Mouse (Mus musculus) brain, embryonic 18.5 days (tissue): ENCODE measurements around the gene Taok2.

Experiments
- DNase-seq: peaks from one replicate; pipeline ENCODE4 v3.0.0-alpha.2; 2012; ENCODE audit warnings: low read depth, low spot score

Gene Taok2

DNA sequence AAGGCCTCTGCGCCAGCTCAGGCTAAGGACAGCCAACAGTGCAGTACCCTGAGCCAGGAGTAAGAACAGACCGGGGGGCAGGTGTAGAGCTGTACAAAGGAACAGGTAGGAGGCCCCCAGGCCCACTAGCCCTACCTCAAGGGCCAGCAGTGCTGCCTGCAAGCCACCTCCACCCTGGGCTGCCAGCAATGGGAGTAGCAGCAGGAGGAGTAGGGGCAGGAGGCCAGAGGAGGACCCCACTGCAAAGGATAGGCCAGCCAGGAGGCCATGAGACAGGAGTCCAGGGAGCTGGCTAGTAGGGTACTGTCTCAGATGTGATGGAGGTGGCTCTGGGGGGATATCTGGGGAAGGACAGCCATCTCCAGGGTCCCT is 14.0 kb downstream of the Taok2 start:
- no peak for DNase-seq

DNA sequence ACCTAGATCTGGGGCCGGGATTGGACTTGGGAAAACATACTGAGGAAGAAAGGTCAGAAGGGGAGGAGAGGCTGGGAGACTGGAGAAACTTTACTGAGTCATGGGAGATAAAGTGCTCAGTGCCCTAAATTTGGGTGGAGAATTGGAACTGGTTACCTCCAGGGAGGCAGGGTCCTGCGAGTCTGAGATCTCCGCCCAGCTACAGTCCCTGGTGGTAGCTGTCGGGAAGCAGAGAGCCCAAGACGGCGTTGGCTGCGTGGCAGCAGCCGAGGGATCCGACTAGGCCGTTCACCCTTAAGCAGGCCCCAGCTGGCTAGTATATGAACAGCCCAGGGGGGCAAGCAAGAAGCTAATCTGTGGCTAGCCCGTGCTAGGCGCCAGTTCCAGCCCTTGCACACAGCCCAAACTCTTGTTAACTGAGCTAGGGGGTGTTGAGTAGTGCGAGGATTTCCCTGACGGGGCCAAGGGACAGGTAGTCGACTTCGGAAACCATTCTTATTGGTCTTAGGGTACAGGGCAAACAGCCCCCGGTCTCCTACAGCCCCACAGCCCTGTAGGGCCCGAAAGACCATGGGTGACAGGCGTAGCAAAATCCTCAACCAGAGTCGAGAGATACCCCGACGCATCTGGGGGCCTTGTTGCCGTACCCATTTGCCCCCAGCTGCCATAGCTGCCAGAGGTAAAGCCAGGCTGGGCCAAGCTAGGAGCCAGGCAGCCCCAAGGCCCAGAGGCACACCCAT is 14.6 kb downstream of the Taok2 start:
- DNase-seq, result no peak

DNA sequence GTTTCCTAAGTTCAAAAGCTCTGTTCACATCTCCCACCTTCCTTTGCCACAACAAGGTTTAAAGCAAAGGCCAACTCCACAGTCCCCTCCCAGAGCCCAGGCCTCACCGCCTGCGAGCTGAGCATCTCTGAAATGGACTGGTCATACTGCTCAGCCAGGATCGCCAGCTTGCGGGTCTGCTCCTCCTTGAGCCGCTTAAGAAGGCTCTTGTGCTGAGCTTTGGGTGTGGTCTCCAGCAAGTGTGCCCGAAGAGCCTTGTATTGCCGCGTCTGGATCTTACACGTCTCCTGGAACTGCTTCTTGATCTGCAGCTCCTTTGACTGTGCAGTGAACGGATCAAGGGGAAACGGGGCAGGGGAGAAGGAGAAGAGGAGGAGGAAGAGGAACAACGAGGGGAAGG is 16.5 kb downstream of the Taok2 start:
- DNase-seq, result no peak

DNA sequence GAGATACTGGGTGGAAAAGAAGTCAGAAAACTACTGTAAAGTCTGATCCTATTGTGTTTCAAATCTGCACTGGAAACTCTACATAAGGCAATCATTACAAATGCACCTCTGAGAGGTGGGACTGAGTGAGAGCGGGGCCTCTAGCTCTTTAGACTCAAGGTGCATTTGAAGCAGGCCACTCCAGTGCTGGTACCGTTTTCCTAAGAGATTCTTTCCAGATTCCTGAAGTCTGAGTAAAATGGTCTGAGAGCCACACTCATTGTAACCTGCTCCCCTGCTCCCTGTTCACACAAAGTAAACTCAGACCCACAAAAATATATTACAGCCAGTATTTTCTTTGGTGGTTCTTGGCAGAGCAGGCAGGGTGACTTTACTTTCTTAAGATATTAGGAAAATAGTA is 17.0 kb downstream of the Taok2 start:
- DNase-seq, result no peak

DNA sequence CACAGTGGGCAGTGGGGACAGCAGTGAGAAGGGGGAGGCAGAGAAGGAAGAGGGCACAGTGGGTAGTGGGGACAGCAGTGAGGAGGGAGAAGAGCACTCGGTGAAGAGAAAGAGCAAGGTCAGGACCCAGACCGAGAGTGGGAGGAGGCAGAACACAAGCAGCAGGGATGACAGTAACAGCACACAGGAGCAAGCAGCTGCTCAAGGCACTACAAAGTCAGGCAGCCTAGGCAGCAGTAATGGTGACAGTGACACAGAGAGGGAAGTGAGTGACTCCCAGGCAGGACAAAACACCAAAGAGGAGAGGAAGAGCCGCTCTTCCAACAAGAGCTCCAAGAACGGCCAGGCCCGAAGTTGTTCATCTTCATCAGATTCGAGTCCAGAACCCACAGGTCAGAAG is 20.7 kb downstream of the Taok2 start:
- no peak for DNase-seq

DNA sequence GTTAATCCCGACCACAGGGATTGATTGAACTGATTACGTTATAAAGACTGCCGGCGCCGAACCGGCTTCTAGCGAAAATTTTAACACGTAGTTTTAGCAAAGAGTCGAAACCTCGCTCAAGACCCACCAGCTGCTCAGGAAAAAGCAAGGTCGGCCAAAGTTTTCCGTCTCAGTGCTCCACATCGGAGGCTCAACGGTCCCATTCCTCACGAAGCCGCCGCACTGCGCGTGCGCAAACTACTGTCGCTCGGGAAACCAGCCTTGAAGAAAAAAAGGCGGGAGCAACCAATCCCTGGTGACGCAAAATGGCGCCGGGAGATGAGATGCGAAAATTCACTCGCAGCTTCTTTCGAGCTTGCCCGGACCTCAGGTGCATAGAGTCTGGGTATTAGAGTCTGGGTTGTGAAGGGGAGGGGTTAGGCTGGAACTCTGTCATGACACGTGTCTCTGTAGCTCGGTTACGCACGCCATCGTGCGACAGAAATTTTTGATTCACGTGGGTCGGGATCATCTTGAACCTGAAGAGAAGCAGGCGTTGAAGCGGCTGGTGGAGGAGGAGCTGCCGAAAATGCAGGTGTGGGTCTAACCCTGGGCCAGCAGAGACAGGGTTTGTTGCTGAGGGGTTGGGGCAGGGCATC is 22.2 kb downstream of the Taok2 start, which contains the start of gene Ino80e:
Gene Ino80e (minus strand): TSS at position 231 of the 638 bp plus-strand sequence.
- DNase-seq, result peak; percentile 91

DNA sequence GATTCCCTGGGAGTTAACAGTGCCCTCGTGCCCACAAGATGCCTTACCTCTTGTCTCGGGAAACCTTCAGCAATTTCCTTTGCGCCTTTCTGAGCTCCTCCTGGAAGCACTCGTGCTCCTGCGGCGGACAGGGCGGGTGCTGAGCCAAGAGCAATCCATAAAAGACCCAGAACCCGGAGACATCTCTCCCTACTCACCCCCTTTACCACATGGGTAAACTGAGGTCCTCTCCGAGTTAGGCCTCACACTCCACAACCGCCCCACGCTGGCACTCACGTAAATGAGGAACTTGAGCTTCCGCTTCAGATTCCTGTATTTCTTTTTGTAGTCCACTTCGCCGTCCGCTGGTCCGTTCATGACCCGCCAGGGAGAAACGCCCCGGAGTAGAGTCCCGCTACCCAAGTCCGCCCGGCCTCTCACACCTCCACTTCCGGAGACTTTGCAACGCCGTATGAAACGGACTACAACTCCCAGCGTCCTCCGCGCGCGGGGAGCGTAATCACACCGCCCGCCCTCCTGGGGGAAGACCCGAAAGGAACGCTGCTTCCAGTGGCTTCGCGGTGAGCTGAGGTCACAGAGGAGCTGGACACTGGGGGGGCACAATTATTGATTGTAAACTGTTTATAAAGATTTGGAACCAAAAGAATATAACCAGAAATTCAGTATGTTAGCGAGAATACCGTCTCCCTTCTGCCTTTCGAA is 22.9 kb downstream of the Taok2 start, which contains the start of gene Hirip3:
Gene Hirip3 (plus strand): TSS at position 544 of the 702 bp plus-strand sequence.
- DNase-seq, result peak; percentile 83

DNA sequence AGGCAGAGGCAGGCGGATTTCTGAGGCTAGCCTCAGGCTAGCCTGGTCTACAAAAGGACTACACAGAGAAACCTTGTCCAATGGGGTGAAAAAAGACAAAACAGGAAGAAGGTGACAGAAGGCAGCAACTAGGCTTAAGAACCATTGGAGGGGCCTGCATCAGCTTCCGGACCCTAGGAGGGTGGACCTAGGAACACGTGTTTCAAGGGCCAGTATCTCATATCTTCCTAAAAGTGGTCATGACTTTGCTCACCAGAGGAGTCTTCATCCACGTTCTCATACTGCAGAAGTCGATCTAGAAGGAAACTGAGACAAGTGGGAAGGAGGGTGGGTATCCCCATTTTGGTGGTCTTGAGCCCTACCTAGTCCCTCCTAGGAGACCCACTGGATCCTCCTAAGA is 23.5 kb downstream of the Taok2 start:
- DNase-seq, result no peak

DNA sequence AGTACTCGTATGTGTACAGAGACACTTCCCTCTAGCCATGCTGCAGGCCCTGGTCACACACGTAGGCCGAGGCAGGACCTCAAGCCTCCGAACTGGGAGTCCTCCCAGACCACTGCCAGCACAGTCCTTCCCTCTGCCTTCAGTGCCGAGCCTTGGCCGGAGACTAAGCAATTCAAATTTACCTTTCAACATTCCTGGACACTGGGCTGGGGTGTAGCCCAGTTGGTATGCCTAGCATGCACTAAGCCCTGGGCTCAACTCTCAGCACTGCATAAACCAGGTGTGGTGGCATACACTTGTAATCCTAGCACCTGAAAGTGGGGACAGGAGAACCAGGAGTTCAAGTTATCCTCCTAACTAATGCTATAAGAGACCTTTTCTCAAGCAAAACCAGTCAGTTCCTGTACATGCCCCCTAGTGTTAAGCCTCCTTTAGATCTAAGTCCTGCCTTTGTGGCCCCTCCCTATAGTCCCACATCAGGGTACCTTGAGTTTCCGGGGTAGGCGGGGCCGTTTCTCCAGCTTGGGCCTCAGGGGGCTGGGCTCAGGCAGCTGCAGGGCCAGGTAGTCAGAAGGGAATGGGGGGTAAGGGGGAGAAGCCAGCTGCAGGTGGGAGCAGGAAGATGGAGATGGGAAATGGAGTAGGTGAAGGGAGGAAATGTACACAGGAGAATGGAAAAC is 27.6 kb downstream of the Taok2 start:
- DNase-seq, result no peak

DNA sequence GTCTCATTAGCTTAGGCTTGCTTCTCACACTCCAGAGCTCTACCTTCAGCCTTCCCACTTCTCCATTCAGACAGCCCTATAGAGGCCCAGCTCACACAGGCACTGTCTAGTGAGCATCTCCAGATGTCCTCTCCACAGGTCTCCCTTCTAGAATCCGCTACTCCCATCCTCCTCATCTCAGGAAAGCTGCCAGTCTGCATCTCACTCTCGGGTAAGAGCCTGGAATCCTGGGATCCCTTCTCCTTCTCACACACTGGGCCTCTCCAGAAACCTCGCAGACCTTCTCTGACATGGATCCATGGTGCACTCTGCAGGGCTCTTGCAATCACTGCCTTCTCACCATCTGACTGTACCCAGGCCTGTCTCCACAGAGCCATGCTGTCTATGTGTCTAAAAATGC is 28.9 kb downstream of the Taok2 start:
- DNase-seq, result no peak

DNA sequence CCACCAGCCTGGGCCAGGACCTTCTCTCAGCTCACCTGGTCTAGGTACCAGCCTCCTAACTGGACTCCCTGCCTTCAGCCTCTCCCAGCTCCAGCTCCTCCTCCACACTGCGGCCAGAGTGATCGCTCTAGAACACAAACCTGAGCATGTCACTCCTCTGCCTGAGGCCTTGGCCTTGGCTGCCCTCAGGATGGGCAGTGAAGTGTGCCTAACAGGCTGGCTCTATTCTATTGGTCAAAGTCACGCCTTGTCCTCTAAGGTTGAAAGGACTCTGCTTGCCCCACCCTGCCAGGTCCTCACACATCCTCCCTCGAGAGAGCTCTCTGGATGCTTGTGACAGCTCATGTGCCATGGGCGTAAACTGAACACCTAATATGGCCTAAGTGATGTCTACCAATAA is 31.0 kb downstream of the Taok2 start:
- no peak for DNase-seq

DNA sequence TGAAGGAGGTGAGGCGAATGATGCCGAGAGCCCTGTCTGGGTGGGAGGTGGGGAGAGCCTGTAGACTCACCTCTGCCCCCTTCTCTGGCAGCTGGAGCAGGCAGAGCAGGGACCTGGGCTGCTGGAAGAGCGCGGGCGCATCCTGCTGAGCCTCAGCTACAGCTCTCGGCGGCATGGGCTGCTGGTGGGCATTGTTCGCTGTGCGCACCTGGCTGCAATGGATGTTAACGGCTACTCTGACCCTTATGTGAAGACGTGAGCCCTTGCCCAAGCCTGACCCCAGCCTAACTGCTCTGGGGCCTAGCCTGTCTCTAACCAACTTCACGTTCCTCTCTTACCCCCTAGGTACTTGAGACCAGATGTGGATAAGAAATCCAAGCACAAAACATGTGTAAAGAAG is 33.3 kb downstream of the Taok2 start:
- DNase-seq, result no peak

DNA sequence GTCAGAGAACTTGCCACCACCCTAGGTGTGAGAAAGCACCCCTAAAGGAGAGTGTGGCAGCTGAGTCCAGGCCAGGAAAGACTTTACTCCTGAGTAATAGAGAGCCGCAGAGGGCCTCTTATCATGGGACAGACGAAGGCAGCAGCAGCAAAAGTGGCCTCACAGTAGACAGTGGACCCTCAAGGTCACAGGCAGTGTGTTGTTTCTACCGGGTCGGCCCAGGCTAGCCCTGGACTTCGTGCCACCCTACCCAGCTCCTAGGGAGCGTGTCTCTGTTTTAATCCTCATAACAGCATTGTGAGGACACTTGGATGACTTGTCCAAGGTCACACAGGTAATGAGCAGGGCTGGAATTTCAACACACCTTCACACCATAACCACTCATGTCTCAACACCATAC is 34.3 kb downstream of the Taok2 start:
- DNase-seq, result no peak

DNA sequence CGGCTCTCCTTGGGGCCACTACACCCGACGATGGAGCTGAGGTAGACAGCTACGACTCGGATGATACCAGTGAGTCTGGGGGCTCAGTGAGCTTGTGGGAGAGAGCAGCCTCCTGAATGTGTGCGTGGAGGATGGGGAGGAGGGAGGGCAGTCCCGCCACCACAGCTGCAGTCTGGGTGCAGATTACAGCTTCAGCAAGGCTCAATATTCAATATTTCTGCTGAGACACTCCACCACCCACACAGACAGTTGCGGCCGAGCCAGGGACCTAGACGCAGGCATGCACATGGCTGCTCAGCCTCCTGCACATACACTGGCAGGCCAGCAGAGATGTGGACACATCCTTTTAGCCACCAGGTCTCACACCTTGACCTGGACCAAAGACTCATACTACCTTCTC is 35.7 kb downstream of the Taok2 start:
- no peak for DNase-seq

DNA sequence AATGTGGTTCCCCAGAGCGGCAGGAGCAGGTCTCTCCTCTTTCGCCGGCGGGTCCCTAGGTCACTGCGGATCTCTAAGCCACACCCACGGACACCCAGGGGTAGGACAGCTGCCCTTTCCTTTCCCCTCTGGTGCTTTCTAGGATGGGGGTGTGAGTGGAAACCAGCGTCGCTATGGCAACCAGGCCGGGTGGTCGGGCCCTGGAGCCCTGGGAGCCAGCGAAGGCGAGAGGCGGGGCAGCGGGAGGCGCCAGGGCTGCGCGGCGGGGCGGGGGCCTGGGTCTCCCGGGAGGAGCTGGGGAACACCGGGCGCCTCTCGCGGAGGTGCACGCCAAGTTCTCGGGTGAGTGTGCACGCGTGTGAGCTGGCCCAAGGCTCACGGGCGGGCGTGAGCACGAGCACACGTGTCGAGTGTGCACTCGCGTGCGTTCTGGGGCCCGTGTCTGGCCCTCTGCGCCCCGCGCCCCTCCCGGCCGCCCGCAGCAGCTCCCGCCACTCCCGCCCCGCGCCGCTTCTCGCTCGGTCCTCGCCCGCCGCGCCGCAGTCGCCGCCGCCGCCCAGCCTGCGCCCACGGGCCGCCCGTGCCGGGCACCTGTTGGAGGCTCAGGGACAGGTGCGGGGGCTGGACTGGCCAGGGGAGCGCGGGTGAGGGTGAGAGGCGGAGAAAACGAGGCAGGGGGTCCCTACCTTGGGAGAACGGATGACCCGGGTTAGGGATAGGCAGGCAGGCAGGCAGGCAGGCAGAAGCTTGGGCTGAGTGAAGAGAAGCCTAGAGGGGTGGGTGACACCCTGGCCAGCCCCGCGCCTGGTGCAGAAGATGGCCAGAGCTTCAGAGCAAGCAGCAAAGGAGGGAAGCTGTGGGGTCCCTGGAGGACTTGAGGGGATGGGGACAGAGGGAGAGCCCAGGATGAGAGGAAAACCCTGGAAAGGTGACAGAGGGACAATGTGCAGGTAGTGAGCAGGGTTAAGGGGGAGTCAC is 36.8 kb downstream of the Taok2 start:
- DNase-seq, result no peak

DNA sequence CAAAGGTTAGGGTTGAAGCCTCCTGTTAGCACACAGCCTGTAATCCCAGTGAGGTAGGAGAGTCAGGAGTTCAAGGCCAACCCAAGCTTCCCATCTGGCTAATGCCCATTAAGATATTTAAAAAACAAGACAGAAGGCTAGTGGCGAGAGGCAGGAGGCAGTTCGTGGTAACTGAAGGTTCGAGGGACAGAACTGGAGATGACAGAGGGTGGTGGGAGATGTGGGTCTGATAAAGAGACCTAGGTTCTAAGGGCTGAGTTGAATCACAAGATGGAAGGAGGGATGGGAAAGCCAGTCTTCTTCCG is 37.4 kb downstream of the Taok2 start, which contains the start of gene Doc2a:
Gene Doc2a (plus strand): TSS at position 301 of the 305 bp plus-strand sequence.
- no peak for DNase-seq

DNA sequence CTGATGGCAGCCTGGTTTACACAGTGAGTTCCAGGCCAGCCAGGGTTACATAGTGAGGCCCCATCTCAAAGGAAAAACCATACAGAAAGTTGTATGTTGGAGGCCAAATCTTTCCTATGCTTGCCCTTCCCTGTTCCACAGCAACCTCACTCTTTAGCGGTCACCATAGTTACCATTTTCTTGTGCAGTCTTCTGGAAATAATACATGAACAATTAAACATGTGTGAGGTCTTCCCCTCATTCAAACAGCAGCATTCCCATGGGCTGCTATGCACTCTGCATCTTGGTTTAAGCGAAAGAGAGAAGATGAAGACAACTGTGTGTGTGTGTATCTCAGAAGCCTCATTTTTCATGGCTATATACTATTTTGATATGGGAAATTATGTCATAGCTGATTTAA is 39.0 kb downstream of the Taok2 start:
- DNase-seq, result no peak

DNA sequence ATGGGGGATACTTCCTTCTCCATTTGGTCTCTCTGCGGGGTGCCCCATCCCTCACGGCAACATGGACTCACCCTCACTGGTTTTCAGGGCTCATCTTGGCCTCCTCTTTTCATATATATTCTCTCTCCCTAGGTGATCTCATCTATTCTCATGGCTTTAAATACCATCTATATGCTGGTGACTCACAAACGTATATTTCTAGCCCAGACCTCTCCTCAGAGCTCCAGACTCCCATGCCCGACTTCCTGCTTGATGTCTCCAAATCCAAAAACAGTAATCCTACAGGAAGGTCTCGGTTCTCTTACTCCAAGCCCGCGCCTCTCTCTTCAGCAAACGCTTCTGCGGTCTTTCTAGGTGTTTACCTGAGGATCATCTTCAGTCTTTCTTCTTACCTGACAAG is 41.2 kb downstream of the Taok2 start:
- DNase-seq, result no peak

DNA sequence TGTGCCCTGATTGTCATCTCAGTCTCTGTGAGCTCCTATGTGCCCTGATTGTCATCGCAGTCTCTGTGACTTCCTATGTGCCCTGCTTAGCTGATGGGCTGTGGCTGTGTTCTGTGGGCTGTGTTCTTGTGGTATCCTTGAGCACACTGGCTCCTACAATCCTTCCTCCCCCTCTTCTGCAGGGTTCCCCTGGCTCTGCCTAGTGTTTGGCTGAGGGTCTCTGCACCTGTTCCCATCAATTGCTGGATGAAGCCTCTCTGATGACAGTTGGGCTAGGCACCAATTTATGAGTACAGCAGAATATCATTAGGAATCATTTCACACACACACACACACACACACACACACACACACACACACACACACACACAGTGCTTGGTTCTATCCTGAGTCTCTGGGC is 51.2 kb downstream of the Taok2 start:
- no peak for DNase-seq

DNA sequence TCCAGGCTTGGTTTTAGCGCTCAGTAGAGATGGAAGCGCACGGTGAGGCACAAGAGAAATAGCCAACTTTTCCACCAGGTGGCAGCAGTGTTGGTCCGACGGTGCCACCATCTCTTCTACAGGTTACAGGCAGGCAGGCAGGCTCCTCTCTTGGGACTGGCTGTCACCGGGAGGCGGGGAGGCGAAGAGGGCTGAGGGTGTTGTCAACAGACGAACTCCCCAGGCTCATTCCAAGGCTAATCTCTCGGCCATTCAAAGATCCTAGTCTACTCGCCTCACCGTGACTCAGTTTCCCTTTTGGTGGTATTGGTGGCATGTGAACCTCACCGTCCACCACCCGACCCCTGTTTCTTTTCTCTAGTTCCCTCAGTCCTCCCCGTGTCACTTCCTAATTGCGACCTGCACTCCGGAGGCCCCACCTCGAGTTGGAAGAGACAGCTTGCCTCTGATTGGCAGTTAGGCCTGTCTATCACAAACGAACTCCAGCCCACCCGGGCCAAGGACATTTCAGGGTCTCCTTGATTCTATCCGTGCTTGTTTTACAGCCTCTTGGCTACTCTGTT is 52.4 kb downstream of the Taok2 start:
- no peak for DNase-seq

DNA sequence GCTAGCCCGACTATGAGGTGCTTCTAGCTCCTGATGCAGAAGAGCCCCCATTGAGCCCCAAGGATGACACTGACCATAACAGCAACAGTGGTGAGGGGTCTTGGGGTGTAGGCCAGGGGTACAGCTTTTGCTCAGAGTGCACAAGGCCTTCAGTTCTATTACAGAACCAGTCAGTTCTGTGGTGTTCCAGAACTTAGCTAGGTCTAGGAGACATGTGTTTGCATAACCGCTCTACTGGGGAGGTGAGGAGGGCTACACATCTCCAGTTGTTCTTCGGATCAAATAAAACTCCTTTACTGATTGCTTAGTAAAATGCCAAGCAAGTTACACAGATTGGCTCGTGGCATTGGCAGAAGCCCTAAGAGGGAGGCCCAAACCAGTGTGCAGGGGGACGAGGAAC is 53.0 kb downstream of the Taok2 start, which contains the start of gene 4930451I11Rik:
Gene 4930451I11Rik (minus strand): TSS at position 101 of the 400 bp plus-strand sequence.
- DNase-seq, result no peak
